Mouse (Mus musculus): ENCODE measurements around the gene Prr23a1. TPM values are rescaled to one million over a fixed set of nuclear protein-coding genes. Genes with fewer than 3 reads are reported as not detected.

Gene Prr23a1
- polyA plus RNA-seq, 2 experiments = not detected

DNA sequence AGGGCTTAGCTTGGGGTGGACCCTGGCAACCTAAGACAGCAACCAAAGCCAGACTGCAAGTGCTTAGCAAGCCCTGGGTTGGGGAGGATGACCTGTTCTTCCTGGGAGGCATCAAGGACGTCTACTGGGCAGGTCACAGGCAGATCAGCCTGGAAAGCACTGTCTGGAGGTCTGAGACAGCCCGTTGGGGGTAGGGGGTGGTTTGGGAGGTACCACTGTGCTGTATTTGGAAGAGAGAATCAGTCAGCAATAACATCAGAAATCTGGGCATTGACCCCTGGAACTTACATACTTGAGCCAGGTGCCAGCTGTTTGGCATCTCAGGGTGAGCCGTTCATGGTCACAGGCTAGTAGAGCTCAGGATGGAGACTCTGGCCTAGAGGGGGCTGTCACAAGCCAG is 26.2 kb upstream of the Prr23a1 start:
- Histone ChIP-seq H3K9ac (ENCODE audit: low read depth, low read length, severe bottlenecking) (no peak overlapping the region), H3K27ac (replicated peaks; ENCODE audit: low read depth, low read length) (no peak overlapping the region), H3K36me3 (ENCODE audit: control insufficient read depth, insufficient read depth, low read length) (no peaks in the 10 kb centered on the region), H3K27me3 (ENCODE audit: control insufficient read depth, insufficient read depth, low read length) (no peaks in the 10 kb centered on the region), H3K4me2 (replicated peaks; ENCODE audit: low read depth, low read length, severe bottlenecking) (no peak overlapping the region), H3K4me3 (replicated peaks; ENCODE audit: low read length) (no peak overlapping the region), H3K4me1 (ENCODE audit: control insufficient read depth, insufficient read depth, low read length) (no peaks in the 10 kb centered on the region; the same call in 1 of the 2 replicates), H3K9me3 (ENCODE audit: control insufficient read depth, low read length) (no peaks in the 10 kb centered on the region)
- ATAC-seq (ENCODE audit: low FRiP score, low read depth) = no peak
- no peak for TF ChIP-seq POLR2A (IDR thresholded peaks at IDR 0.05; ENCODE audit: borderline replicate concordance, extremely low read depth, insufficient read depth, insufficient read length)
- 67% methylated on average over 3 of the region's 3 CpGs for WGBS
- DNase-seq (ENCODE audit: low spot score) = no peak

DNA sequence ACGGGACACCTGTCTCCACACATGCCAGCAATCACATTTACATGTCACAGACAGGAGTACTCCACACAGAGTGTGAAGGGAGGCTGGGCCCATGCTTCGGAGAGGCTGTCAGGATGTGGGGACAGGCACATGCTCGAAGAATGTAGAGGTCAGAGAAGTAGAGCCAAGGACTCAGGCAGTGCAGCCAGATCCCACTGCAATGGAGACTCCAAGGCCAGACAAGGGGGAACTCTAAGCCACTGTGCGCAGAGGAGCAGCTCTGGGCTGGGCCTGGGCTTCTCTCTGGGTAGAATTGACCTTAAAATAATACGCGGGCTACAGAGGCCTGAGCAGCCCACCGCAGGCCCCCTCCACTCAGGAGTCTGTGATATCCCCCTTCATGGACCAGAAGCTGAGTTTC is 24.7 kb upstream of the Prr23a1 start:
- Histone ChIP-seq H3K27me3 (ENCODE audit: control insufficient read depth, insufficient read depth, low read length) (no peaks in the 10 kb centered on the region), H3K36me3 (ENCODE audit: control insufficient read depth, insufficient read depth, low read length) (no peaks in the 10 kb centered on the region), H3K4me3 (replicated peaks; ENCODE audit: low read length) (no peak overlapping the region), H3K27ac (replicated peaks; ENCODE audit: low read depth, low read length) (no peak overlapping the region), H3K9ac (ENCODE audit: low read depth, low read length, severe bottlenecking) (no peak overlapping the region), H3K4me1 (ENCODE audit: control insufficient read depth, insufficient read depth, low read length) (no peaks in the 10 kb centered on the region), H3K9me3 (ENCODE audit: control insufficient read depth, low read length) (no peaks in the 10 kb centered on the region), H3K4me2 (replicated peaks; ENCODE audit: low read depth, low read length, severe bottlenecking) (no peak overlapping the region)
- ATAC-seq (ENCODE audit: low FRiP score, low read depth) (no peak), DNase-seq (ENCODE audit: low spot score) (no peak)
- TF ChIP-seq POLR2A (IDR thresholded peaks at IDR 0.05; ENCODE audit: borderline replicate concordance, extremely low read depth, insufficient read depth, insufficient read length) = no peak
- 85% methylated on average over 7 of the region's 7 CpGs for WGBS

DNA sequence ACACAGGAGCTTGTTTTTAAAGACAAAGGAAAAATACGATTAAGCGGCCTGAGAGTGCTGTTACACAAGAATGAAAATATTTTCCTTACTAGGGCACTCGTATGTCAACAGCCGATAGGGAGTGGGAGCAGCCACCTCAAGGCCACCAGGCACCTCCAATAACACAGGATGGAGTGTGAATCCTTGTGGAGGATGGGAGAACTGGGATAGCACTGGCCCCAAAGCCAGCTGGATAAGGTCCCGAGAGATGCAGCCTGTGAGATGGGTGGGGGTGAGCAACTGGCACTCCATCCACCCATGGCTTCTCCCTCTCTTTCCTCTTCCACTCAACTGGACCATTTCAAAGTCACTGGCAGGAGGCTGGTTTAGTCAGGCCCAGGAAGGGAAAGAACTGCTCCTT is 23.3 kb upstream of the Prr23a1 start:
- no peaks in the 10 kb centered on the region for H3K9me3 ChIP-seq (ENCODE audit: control insufficient read depth, low read length)
- H3K9ac ChIP-seq (ENCODE audit: low read depth, low read length, severe bottlenecking) = no peak overlapping the region
- H3K27me3 ChIP-seq (ENCODE audit: control insufficient read depth, insufficient read depth, low read length) = no peaks in the 10 kb centered on the region
- no peak for ATAC-seq (ENCODE audit: low FRiP score, low read depth)
- H3K4me2 ChIP-seq (replicated peaks; ENCODE audit: low read depth, low read length, severe bottlenecking) = no peak overlapping the region
- H3K36me3 ChIP-seq (ENCODE audit: control insufficient read depth, insufficient read depth, low read length) = no peaks in the 10 kb centered on the region
- no peak for DNase-seq (ENCODE audit: low spot score)
- TF ChIP-seq POLR2A (IDR thresholded peaks at IDR 0.05; ENCODE audit: borderline replicate concordance, extremely low read depth, insufficient read depth, insufficient read length) = no peak
- H3K4me3 ChIP-seq (replicated peaks; ENCODE audit: low read length) = no peak overlapping the region
- H3K4me1 ChIP-seq (ENCODE audit: control insufficient read depth, insufficient read depth, low read length) = no peaks in the 10 kb centered on the region
- H3K27ac ChIP-seq (replicated peaks; ENCODE audit: low read depth, low read length) = no peak overlapping the region
- WGBS = 81% methylated on average over 5 of the region's 5 CpGs

DNA sequence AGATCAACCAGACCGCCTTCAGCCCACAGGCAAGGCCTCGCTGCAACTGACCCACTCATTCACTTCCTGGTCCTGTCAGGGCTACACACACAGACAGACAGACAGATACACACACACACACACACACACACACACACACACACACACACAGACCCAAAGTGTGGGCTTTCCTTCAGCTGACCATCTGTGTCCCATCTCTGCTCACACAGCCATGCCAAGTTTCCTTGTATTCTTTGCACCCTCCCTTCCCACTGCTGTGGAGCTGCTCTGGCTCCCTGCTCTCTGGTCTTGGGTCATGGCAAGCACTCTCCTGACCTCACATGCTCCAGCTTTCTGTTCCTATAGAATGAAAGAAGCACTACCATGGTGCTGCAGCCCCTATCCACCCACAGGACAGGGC is 22.8 kb upstream of the Prr23a1 start:
- H3K4me3 ChIP-seq (replicated peaks; ENCODE audit: low read length) = no peak overlapping the region
- H3K36me3 ChIP-seq (ENCODE audit: control insufficient read depth, insufficient read depth, low read length) = no peaks in the 10 kb centered on the region
- no peak for TF ChIP-seq POLR2A (IDR thresholded peaks at IDR 0.05; ENCODE audit: borderline replicate concordance, extremely low read depth, insufficient read depth, insufficient read length)
- 86% methylated on average over 2 of the region's 2 CpGs for WGBS
- no peak overlapping the region for H3K27ac ChIP-seq (replicated peaks; ENCODE audit: low read depth, low read length)
- H3K27me3 ChIP-seq (ENCODE audit: control insufficient read depth, insufficient read depth, low read length) = no peaks in the 10 kb centered on the region
- no peak for ATAC-seq (ENCODE audit: low FRiP score, low read depth)
- H3K4me2 ChIP-seq (replicated peaks; ENCODE audit: low read depth, low read length, severe bottlenecking) = no peak overlapping the region
- no peak for DNase-seq (ENCODE audit: low spot score)
- H3K4me1 ChIP-seq (ENCODE audit: control insufficient read depth, insufficient read depth, low read length) = no peaks in the 10 kb centered on the region
- H3K9ac ChIP-seq (ENCODE audit: low read depth, low read length, severe bottlenecking) = no peak overlapping the region
- no peaks in the 10 kb centered on the region for H3K9me3 ChIP-seq (ENCODE audit: control insufficient read depth, low read length)

DNA sequence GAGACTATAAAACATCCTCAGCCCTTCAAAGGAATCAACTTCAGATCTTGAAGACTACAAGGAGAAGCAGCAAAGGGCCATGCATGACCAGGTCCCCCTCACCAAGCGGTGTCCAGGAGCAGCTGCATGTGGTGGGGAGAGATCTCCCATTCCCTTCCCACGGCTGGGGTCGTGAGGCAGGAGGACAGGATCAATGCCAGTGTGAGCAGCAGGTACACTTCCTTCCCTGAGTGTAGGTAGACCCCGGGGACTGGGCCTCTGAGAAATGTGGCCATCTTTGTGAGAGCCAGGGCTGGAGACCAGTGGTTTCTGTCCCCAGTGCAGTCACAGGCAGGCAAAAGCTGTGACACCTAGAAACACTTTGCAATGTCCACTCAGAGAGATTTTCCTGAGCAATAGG is 21.8 kb upstream of the Prr23a1 start:
- H3K4me3 ChIP-seq (replicated peaks; ENCODE audit: low read length) = no peak overlapping the region
- DNase-seq (ENCODE audit: low spot score) (no peak), ATAC-seq (ENCODE audit: low FRiP score, low read depth) (no peak)
- H3K4me2 ChIP-seq (replicated peaks; ENCODE audit: low read depth, low read length, severe bottlenecking) = no peak overlapping the region
- no peak for TF ChIP-seq POLR2A (IDR thresholded peaks at IDR 0.05; ENCODE audit: borderline replicate concordance, extremely low read depth, insufficient read depth, insufficient read length)
- no peaks in the 10 kb centered on the region for H3K9me3 ChIP-seq (ENCODE audit: control insufficient read depth, low read length)
- no peak overlapping the region for H3K9ac ChIP-seq (ENCODE audit: low read depth, low read length, severe bottlenecking)
- H3K27ac ChIP-seq (replicated peaks; ENCODE audit: low read depth, low read length) = no peak overlapping the region
- no peaks in the 10 kb centered on the region for H3K36me3 ChIP-seq (ENCODE audit: control insufficient read depth, insufficient read depth, low read length)
- no peaks in the 10 kb centered on the region for H3K27me3 ChIP-seq (ENCODE audit: control insufficient read depth, insufficient read depth, low read length)
- H3K4me1 ChIP-seq (ENCODE audit: control insufficient read depth, insufficient read depth, low read length) = no peaks in the 10 kb centered on the region
- 85% methylated on average over 4 of the region's 4 CpGs for WGBS

DNA sequence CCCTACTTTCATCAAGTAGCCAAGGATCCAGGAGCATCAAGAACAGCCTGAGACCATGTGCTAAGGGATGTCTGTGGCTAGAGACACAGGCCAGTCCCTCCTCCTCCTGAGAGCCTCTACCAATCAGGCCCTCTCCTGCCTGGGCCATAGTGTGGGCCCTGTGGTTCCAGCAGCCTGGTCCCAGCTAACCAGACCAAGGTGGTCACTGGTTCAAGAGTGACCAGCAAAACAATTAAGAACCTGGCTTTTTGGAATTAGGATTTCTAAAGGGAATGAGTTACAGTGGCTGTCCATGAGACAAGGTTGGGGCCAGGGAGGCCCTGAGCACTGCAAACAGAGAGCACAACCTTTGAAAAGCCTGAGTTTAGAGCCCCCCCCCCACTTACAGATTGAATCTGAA is 21.2 kb upstream of the Prr23a1 start:
- ATAC-seq (ENCODE audit: low FRiP score, low read depth) = no peak
- Histone ChIP-seq H3K4me1 (ENCODE audit: control insufficient read depth, insufficient read depth, low read length) (no peaks in the 10 kb centered on the region), H3K36me3 (ENCODE audit: control insufficient read depth, insufficient read depth, low read length) (no peaks in the 10 kb centered on the region), H3K9me3 (ENCODE audit: control insufficient read depth, low read length) (no peaks in the 10 kb centered on the region), H3K27me3 (ENCODE audit: control insufficient read depth, insufficient read depth, low read length) (no peaks in the 10 kb centered on the region), H3K9ac (ENCODE audit: low read depth, low read length, severe bottlenecking) (no peak overlapping the region), H3K4me2 (replicated peaks; ENCODE audit: low read depth, low read length, severe bottlenecking) (no peak overlapping the region), H3K4me3 (replicated peaks; ENCODE audit: low read length) (no peak overlapping the region), H3K27ac (replicated peaks; ENCODE audit: low read depth, low read length) (no peak overlapping the region)
- DNase-seq (ENCODE audit: low spot score) = no peak
- TF ChIP-seq POLR2A (IDR thresholded peaks at IDR 0.05; ENCODE audit: borderline replicate concordance, extremely low read depth, insufficient read depth, insufficient read length) = no peak

Measured in limb, embryonic 14.5 days (tissue).